Mouse (Mus musculus) liver, postnatal 0 days (tissue): ENCODE data around the gene Ggcx.

Source experiments
- CTCF ChIP-seq: sonication (generic); IDR thresholded peaks from 2 replicates; pipeline ENCODE4 v1.5.1; 2016; ENCODE audit warnings: antibody characterized with exemption, low read depth
- EP300 ChIP-seq: IDR thresholded peaks from 2 replicates; pipeline ENCODE4 v1.6.1; 2016; ENCODE audit warnings: antibody characterized with exemption, low read depth, mild to moderate bottlenecking

DNA sequence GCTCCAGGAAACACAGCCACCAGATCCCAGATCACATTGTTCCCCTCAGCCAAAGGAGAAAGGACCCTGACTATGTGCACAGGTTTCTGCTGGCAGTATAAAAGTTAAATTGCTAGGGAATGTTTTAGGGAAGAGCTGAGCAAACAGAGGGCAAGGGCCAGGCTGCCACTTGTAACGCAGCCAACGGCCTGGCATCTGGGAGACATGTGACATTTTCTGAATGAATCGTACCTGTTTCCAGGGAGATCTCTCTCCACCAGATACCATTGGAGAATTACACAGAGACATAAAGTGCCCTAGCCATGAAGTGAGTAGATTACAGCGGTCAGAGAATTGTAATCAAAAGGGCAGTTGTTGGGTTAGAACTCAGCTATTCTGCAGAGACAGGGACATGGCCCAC, 40.9 kb upstream of the Ggcx start:
- TF ChIP-seq EP300 (no peak), CTCF (no peak)
